20 mouse cellular contexts compared by ENCODE assay signal in genomic region chr3:117051431-117051830, GRCm38 (mm10).
DNase-seq lines count a peak whose midpoint lies in the region; TF ChIP-seq lines count a peak whose summit lies in the region.
"Had no signal": no experiment of that assay in that cellular context is flagged by ENCODE, and none has a peak within 500 bp of the region (broad histone marks: within the 10 kb centered on the region; RNA-seq: fewer than 3 reads in every experiment).

No protein-coding gene starts in this region.

- in situ Hi-C loops in CH12.LX (cut with MboI; ENCODE audit: low pct_ligation_motif_present, low pct_unique_long_range_greater_than_20kb, low sequenced_read_pairs), result no loop called here

- H3K27ac ChIP-seq in CH12.LX (ENCODE audit: insufficient read depth, low read depth) (no peak overlapping the region), MEL (ENCODE audit: control insufficient read depth, low read depth, low read length) (no peak overlapping the region)

- H3K4me1 ChIP-seq in CH12.LX (ENCODE audit: control insufficient read depth in 1 of 2, insufficient read depth in 2 of 2) (peaks cover 3 to 25% of the 10 kb centered on the region in 2 experiments; a peak in 3 of 4 replicates), MEL (ENCODE audit: control insufficient read depth in 1 of 2, insufficient read depth in 2 of 2, low read length in 2 of 2) (peaks cover 0 to 9% of the 10 kb centered on the region in 2 experiments; a peak in 2 of 4 replicates)

- peak; percentile 6 for DNase-seq in retina, postnatal 1 day
- DNase-seq in retina, embryonic 14.5 days (ENCODE audit: low spot score), result no peak
- DNase-seq in CH12.LX (ENCODE audit: extremely low read depth) (no peak), MEL (ENCODE audit: low read depth, low spot score) (no peak)
- no peak for DNase-seq in cerebellum, postnatal 25 days
- no peak for DNase-seq in embryo, embryonic 9.5 days (ENCODE audit: extremely low spot score)
- DNase-seq: adrenal gland, adult 2 months; adrenal gland, adult 8-10 months; adrenal gland, postnatal 10 days; adrenal gland, postnatal 14 days; adrenal gland, postnatal 25 days; adrenal gland, postnatal 36 days; B cell, adult 2 months; cerebellum, adult 11 months; cerebellum, adult 11-12 months; cerebellum, adult 18-20 months; cerebellum, adult 2 months; cerebellum, adult 8-10 months had no signal

- TF ChIP-seq POLR2A in CH12.LX (IDR thresholded peaks at IDR 0.05; ENCODE audit: low read depth, low read length), result no peak
- no peak for TF ChIP-seq POLR2A in MEL (IDR thresholded peaks at IDR 0.05; ENCODE audit: control insufficient read depth in 1 of 2, insufficient read depth in 1 of 2, low read depth in 1 of 2, low read length in 2 of 2, poor library complexity in 1 of 2)

- no peak overlapping the region for H3K9ac ChIP-seq in CH12.LX (ENCODE audit: insufficient read depth, low read depth)
- no peak overlapping the region for H3K9ac ChIP-seq in MEL (ENCODE audit: control insufficient read depth, low read depth, low read length, poor library complexity, severe bottlenecking)

- no peaks in the 10 kb centered on the region for H3K9me3 ChIP-seq in CH12.LX (replicated peaks; ENCODE audit: low read length)
- no peaks in the 10 kb centered on the region for H3K9me3 ChIP-seq in MEL (replicated peaks; ENCODE audit: insufficient read depth, low read length)
- H3K9me3 ChIP-seq: G1E had no signal

- TF ChIP-seq EP300 in CH12.LX (IDR thresholded peaks at IDR 0.05; ENCODE audit: low read length) (no peak), MEL (IDR thresholded peaks at IDR 0.05; ENCODE audit: low read depth in 1 of 2, low read length in 2 of 2) (no peak)

- H3K4me3 ChIP-seq in CH12.LX (replicated peaks in 1 of 3; ENCODE audit: low read depth in 2 of 3, low read length in 2 of 3, poor library complexity in 1 of 3), result no peak overlapping the region
- H3K4me3 ChIP-seq in MEL (ENCODE audit: control insufficient read depth in 1 of 2, insufficient read depth in 1 of 2, low read depth in 2 of 2, low read length in 2 of 2), result no peak overlapping the region

- H3K79me2 ChIP-seq in CH12.LX (replicated peaks; ENCODE audit: control insufficient read depth, extremely low read depth, insufficient read depth, poor library complexity, severe bottlenecking), result no peaks in the 10 kb centered on the region
- H3K79me2 ChIP-seq in MEL (ENCODE audit: control insufficient read depth, insufficient read depth, low read length, poor library complexity), result no peaks in the 10 kb centered on the region

- H3K4me2 ChIP-seq in CH12.LX (ENCODE audit: insufficient read depth, low read depth, poor library complexity, severe bottlenecking), result no peak overlapping the region

- TF ChIP-seq CTCF in CH12.LX (conservative IDR thresholded peaks at IDR 0.05 in 1 of 2, IDR thresholded peaks at IDR 0.05 in 1 of 2; ENCODE audit: low read depth in 2 of 2, low read length in 2 of 2), result no peak
- no peak for TF ChIP-seq CTCF in MEL (IDR thresholded peaks at IDR 0.05 in 2 of 3, conservative IDR thresholded peaks at IDR 0.05 in 1 of 3; ENCODE audit: control insufficient read depth in 1 of 3, insufficient read depth in 1 of 3, low read depth in 2 of 3, low read length in 3 of 3, poor library complexity in 1 of 3, severe bottlenecking in 1 of 3)

- no peaks in the 10 kb centered on the region for H3K36me3 ChIP-seq in CH12.LX (replicated peaks in 1 of 2; ENCODE audit: control insufficient read depth in 1 of 2, insufficient read depth in 1 of 2, low read length in 1 of 2)
- H3K36me3 ChIP-seq in MEL (ENCODE audit: control insufficient read depth in 1 of 2, insufficient read depth in 2 of 2, low read length in 2 of 2), result peaks cover 0 to 6% of the 10 kb centered on the region in 2 experiments; a peak in 2 of 4 replicates
- H3K36me3 ChIP-seq: G1E had no signal

- dilution Hi-C loops in CH12.LX (cut with MboI; ENCODE audit: extremely low pct_ligation_motif_present, extremely low pct_unique_long_range_greater_than_20kb, low sequenced_read_pairs), result no loop called here

- TF ChIP-seq RAD21 in CH12.LX (IDR thresholded peaks at IDR 0.05; ENCODE audit: low read depth, low read length) (no peak), MEL (IDR thresholded peaks at IDR 0.05; ENCODE audit: low read depth, low read length) (no peak)

- H3K27me3 ChIP-seq in CH12.LX (replicated peaks) (no peaks in the 10 kb centered on the region), MEL (ENCODE audit: control insufficient read depth in 1 of 2, insufficient read depth in 2 of 2, low read length in 2 of 2) (no peaks in the 10 kb centered on the region)
- H3K27me3 ChIP-seq: Patski had no signal

TF ChIP-seq in CH12.LX, 34 proteins besides CTCF, POLR2A, EP300 and RAD21:
- TF ChIP-seq ZKSCAN1 (IDR thresholded peaks at IDR 0.05; ENCODE audit: borderline replicate concordance, low read depth, low read length) (peak; percentile 89), MXI1 (IDR thresholded peaks at IDR 0.05; ENCODE audit: low read depth, low read length) (no peak), RCOR1 (conservative IDR thresholded peaks at IDR 0.05; ENCODE audit: low read depth, low read length) (no peak), GABPA (IDR thresholded peaks at IDR 0.05; ENCODE audit: insufficient replicate concordance, low read depth, low read length) (no peak)

TF ChIP-seq in MEL, 35 proteins besides CTCF, POLR2A, EP300 and RAD21:
- TF ChIP-seq SIN3A (IDR thresholded peaks at IDR 0.05; ENCODE audit: low read length) (no peak), ZKSCAN1 (IDR thresholded peaks at IDR 0.05; ENCODE audit: low read depth, low read length) (peak; percentile 61; the same call in 1 of the 2 replicates), CHD1 (IDR thresholded peaks at IDR 0.05; ENCODE audit: low read depth, low read length) (no peak), ZMIZ1 (IDR thresholded peaks at IDR 0.05; ENCODE audit: low read depth, low read length) (no peak), USF2 (IDR thresholded peaks at IDR 0.05; ENCODE audit: borderline replicate concordance in 1 of 2, insufficient read depth in 1 of 2, low read depth in 1 of 2, low read length in 2 of 2) (no peak)
